Mouse (Mus musculus) right cerebral cortex, adult 2 months (tissue): Measurements from ENCODE around the gene Rtp3.

Experiments used
- DNase-seq, 2 experiments: peaks; one replicate each; pipeline ENCODE4 v3.0.0; 2021 to 2022; ENCODE audit warnings: low spot score in 2 of 2

Rtp3 gene

GRCm38 (mm10) chr9:110982351-110982750 lies 8.0 kb downstream of the Rtp3 start:
- peak; percentile 17 to 23 for DNase-seq

DNA sequence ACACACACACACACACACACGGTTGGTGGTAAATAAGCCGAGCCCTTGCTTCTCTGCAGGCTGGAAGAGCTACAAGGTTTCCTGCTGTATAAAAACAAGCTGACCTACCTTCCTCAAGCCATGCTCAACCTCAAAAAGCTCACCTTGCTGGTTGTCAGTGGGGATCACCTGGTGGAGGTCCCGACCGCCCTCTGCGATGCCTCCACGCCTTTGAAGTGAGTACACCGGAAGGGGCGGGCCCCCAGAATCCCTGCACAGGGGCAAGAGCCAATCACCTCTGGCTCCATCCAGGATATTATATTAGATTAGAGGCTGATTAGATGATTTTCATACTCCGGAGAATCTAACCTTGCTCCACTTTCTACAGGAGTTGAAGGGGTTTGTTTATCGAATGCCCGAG lies 11.0 kb downstream of the Rtp3 start:
- no peak for DNase-seq

DNA sequence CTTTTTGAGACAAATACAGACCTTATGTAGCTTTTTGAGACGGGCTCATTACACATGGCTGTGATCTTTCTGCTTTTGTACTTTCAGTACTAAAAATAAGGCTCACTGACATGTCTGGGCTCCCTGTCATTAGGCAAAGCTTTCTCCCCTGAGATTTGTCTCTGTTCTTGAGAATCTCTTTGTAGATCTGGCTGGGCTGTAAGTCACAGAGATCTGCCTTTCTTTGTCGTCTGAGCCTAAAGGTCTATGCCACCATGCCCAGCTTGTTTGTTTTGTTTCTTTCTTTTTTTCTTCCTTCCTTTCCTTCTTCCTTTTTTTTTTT lies 24.5 kb downstream of the Rtp3 start:
- no peak for DNase-seq

DNA sequence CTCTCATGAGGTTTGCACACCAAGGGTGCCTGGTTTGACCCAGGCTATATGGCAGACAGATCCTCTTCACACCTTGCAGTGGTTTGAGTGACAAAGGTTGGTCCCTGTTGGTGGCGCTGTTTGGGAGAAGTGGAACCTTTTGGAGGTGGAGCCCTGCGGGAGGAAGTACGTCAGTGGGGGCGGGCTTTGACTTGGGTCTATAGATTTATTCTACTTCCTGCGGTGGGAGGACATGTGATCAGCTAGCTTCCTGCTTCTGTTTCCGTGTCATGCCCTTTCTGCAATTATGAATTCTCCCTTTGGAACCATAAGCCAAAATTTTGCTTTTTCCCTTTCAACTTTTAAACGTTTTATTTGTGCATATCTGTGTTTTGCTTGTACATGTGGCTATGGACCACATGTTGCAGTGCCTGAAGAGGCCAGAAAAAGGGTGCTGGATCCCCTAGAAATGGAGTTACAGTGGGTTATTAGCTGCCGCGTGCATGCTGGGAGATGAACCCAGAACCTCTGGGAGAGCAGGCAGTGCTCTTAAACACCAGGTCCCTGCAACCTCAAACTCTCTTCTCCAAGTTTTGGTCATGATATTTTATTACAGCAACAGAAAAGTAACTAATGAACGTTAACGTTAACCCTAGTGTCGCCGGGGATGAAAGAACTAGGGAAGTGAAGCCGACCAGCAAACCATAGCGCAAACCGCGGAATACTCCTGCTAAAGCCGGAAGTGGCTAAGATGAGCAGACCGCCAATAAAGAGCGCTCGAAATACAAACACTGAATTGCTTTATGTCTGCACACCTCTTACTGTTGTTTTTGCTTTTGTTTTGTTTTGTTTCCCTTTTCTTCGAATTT lies 25.1 kb downstream of the Rtp3 start:
- DNase-seq: no peak

DNA sequence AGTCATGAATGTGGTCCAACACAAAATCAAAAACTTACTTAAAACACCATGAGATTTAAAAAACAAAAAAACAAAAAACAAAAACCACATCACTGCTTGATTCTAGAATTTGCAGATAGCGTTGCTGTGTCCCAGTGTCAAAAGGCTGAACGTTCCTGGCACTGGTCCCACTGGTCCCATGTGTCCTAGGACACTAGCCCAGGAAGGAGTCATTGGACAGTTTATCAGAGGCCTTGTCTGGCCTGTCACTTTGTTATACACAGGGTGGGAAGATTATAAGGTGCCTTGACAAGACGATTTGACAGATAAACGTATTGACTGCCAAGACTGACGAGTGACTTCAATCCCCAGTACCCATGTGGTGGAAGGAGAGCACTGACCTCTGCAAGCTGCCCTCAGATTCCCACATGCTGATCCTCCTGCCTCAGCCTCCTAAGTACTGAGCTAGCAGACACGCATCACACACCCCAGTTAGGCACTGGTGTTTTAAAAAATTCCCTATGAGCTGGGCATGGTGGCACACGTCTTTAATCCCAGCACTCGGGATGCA lies 26.7 kb downstream of the Rtp3 start:
- no peak for DNase-seq

GRCm38 (mm10) chr9:110961386-110961785 lies 29.0 kb downstream of the Rtp3 start:
- no peak for DNase-seq

- DNase-seq: no peak
These were observed 29.9 kb downstream of the Rtp3 start for GRCm38 (mm10) chr9:110960230-110961149.

DNA sequence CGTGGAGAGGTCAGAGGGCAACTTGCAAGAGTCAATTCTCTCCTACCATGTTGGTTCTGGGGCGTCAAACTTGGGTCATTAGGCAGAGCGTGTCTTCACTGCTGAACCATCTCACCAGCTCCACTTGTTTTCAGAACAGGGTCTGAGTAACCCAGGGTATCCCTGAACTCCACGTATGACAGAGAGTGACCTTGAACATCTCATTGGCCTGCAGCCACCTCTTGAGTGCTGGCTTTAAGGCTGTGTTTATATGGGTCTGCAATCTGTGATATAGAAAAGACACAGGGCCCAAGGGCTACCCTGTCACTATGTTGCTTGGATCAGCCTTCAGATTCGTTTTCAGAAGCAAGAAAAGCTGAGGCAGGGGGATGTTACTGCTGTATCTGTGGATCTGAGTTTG lies 30.7 kb downstream of the Rtp3 start:
- no peak for DNase-seq

DNA sequence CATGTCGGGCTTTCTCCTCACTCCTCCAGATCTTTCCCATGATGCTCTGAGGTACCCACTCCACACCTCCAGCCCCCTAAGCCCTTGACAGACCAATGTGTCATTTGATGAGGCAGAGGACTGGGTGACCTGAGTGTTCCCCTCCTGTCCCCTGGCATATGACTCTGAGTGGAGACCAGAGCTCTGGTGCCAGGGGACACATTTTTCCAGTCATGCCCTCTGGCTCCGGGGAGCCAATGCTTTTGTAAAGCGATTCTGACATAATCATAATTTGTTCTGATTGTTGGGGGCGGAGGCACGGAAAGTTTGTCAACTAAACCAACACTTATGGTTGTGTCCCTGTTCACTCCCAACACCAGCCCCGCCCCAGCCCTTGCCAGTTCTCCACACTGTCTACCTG lies 34.4 kb downstream of the Rtp3 start:
- DNase-seq: no peak

GRCm38 (mm10) chr9:110954681-110955445 lies 35.5 kb downstream of the Rtp3 start:
- no peak for DNase-seq

GRCm38 (mm10) chr9:110953550-110954461 lies 36.6 kb downstream of the Rtp3 start:
- peak; percentile 77 to 80 for DNase-seq

GRCm38 (mm10) chr9:110952931-110953549 lies 37.3 kb downstream of the Rtp3 start:
- no peak for DNase-seq

- no peak for DNase-seq
These were observed 38.0 kb downstream of the Rtp3 start for GRCm38 (mm10) chr9:110952398-110952797.

- DNase-seq: no peak
These were observed 38.5 kb downstream of the Rtp3 start for GRCm38 (mm10) chr9:110951866-110952265.

GRCm38 (mm10) chr9:110951397-110951796 lies 39.0 kb downstream of the Rtp3 start, which contains the start of gene Lrrc2:
Lrrc2 (plus strand) TSS chr9:110951545.
- no peak for DNase-seq

- DNase-seq: no peak
These were observed 40.3 kb downstream of the Rtp3 start for GRCm38 (mm10) chr9:110950109-110950508.

GRCm38 (mm10) chr9:110948813-110949310 lies 41.5 kb downstream of the Rtp3 start:
- DNase-seq: no peak

DNA sequence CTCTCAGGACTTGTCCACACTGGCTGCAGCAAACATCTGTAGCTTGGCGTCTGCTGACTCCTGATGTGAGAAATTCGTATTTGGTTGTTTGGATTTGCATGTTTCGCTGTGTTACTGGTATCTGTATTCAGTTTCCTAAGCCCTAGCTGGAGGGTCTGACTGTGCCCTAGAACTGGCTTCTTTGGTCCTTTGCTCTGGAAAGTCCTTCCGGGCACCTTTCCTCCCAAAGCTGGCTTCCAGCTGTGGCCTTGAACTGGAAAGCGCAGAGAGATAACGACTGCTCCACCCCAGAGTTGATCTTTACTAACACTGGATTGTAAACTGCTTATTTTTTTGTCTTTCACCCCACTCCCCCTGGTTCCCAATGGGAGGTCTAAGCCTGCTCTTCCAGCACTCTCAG lies 42.5 kb downstream of the Rtp3 start:
- DNase-seq: no peak

- no peak for DNase-seq
These were observed 43.1 kb downstream of the Rtp3 start for GRCm38 (mm10) chr9:110947261-110947661.

DNA sequence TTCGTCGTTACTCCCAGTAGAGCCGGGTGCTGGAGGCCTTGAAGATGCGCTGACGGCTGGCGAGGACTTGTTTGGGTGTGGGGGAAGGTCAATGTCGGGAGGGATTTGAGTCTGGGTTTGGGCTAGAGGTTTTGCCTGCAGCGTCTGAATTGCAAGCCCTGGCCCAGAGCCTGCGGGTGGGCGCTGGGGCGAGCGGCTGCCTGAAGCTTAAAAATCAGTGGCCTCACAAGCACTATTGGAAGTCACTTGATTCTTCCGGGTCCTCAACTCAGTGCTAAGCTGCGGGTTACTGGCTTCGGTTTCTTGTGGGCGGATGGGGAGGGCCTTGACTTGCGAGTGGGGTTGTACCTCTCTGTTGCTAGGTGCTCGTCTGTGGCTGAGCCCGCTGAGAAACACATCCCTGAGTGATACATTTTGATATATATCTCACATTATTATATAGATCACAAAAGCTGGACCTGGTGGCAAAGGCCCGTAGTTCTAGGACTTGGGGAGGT lies 43.8 kb downstream of the Rtp3 start:
- no peak for DNase-seq
